Mouse (Mus musculus) spleen, adult 2 months (tissue): ENCODE measurements around the gene Swt1. TPM values are rescaled to one million over a fixed set of nuclear protein-coding genes. Genes with fewer than 3 reads are reported as not detected.
"Not testable (repeated sequence)": the region's sequence is repeated elsewhere in the genome, so short reads cannot be mapped to it uniquely, and the experiment has no call there.

Experiments used
- DNase-seq, 2 experiments: peaks; one replicate each; pipeline versions ENCODE4 v3.0.0 to v3.0.0-alpha.2; 2012 to 2021; ENCODE audit warnings: low spot score in 2 of 2, low read depth in 1 of 2
- H3K27ac ChIP-seq: fragments of 200-500 bp; 2 replicates; pipeline ENCODE4 v1.5.1; 2012; ENCODE audit warnings: low read length, inconsistent platforms; ENCODE audit not compliant: insufficient read depth
- H3K27me3 ChIP-seq: fragments of 200-500 bp; 2 replicates; pipeline ENCODE4 v1.6.1; 2012; ENCODE audit warnings: mild to moderate bottlenecking, moderate library complexity, low read length, inconsistent platforms; ENCODE audit not compliant: control insufficient read depth, insufficient read depth
- H3K36me3 ChIP-seq: fragments of 200-500 bp; 2 replicates; pipeline ENCODE4 v1.6.1; 2012; ENCODE audit warnings: mild to moderate bottlenecking, low read length, inconsistent platforms; ENCODE audit not compliant: control insufficient read depth, insufficient read depth
- H3K4me1 ChIP-seq: fragments of 200-500 bp; 2 replicates; pipeline ENCODE4 v1.6.1; 2011; ENCODE audit warnings: inconsistent platforms; ENCODE audit not compliant: control insufficient read depth, insufficient read depth, insufficient read length
- H3K4me3 ChIP-seq: fragments of 200-500 bp; 2 replicates; pipeline ENCODE4 v1.5.1; 2011; ENCODE audit warnings: mild to moderate bottlenecking, inconsistent platforms; ENCODE audit not compliant: insufficient read depth, insufficient read length; ENCODE audit errors: extremely low read depth
- CTCF ChIP-seq: fragments of 200-500 bp; IDR thresholded peaks from 2 replicates; pipeline ENCODE4 v1.5.1; 2011; ENCODE audit warnings: mild to moderate bottlenecking, inconsistent platforms; ENCODE audit not compliant: insufficient read depth, insufficient read length, insufficient replicate concordance; ENCODE audit errors: extremely low read depth
- POLR2A ChIP-seq: fragments of 200-500 bp; IDR thresholded peaks from 2 replicates; pipeline ENCODE4 v1.6.1; 2011; ENCODE audit warnings: low read depth, low read length, inconsistent platforms
- WGBS: fragments of 180-500 bp; shearing (Covaris S2); methylation state at CpG from one replicate; pipeline ENCODE4 v1.1.7; 2018; 5-methylcytosine and 5-hydroxymethylcytosine counted together
- polyA plus RNA-seq: library from polyadenylated mRNA; depleted of rRNA; stranded (reverse); fragments of >200 nt; gene quantifications from 2 replicates; pipeline ENCODE4 v1.2.3, GENCODE M21; 2012

Gene Swt1
- polyA plus RNA-seq, 1 experiment: 4.1 TPM

DNA sequence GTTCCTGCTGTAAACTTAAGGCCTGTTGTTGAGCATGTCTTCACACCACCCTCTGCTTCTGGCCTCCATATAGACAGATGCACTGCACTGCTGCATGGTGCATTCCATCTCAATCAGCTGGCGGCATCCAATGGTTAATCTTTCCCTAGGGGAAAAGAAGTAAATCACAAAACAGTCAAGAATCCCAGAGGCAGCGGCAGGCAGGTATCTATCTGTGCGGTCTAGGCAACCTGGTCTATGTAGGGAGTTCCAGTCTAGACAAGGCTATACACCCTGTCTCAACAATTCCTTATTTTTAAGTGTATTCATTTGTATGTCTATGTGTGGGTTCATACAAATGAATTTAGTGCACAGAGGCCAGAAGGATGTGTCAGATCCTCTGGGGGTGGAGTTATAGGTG lies 59.8 kb downstream of the Swt1 start:
- no peak overlapping the region for H3K27ac ChIP-seq
- H3K4me1 ChIP-seq: peaks cover 6% of the 10 kb centered on the region; the same call in 1 of the 2 replicates
- H3K4me3 ChIP-seq: no peak overlapping the region
- H3K27me3 ChIP-seq: no peaks in the 10 kb centered on the region
- no peak for DNase-seq
- H3K36me3 ChIP-seq: peaks cover 7% of the 10 kb centered on the region; the same call in 1 of the 2 replicates
- TF ChIP-seq CTCF: no peak
- no peak for TF ChIP-seq POLR2A
- WGBS: 95% methylated on average over 3 of the region's 3 CpGs

DNA sequence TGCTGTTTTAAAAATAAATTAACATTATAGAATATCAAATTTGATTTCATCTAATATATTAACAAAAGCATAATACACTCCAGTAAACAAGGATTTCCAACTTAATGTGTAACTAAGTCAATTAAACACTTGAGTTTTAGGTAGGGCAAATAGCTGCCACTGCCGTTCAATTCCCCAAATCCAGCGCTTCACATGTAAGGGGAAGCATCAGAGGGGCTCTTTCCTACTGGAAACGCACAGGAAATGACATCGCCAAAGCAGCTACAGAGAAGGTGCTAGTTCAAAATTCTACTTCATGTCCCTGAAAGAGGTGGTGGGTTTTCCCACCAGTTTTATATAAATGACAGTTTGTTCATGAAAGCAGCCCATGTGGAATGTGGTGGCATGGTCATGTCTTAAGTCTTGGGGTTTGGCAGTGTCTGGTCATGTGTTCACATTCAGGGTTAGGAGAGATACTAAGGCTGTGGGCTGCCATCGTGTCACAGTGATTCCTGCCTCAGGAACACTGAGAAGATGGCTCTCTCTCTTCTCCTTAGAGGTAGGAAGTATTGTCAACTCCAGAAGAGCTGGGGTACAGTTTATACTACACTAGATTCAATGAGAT lies 60.4 kb downstream of the Swt1 start:
- H3K27me3 ChIP-seq: no peaks in the 10 kb centered on the region
- no peak for DNase-seq
- H3K4me3 ChIP-seq: no peak overlapping the region
- WGBS: 93% methylated on average over 5 of the region's 5 CpGs
- H3K36me3 ChIP-seq: peaks cover 12% of the 10 kb centered on the region
- no peak for TF ChIP-seq CTCF
- no peak for TF ChIP-seq POLR2A
- H3K27ac ChIP-seq: no peak overlapping the region
- peaks cover 6% of the 10 kb centered on the region; the same call in 1 of the 2 replicates for H3K4me1 ChIP-seq

- WGBS: 92% methylated on average over 8 of the region's 8 CpGs
- TF ChIP-seq POLR2A (no peak), CTCF (no peak)
- no peaks in the 10 kb centered on the region for H3K27me3 ChIP-seq
- H3K4me1 ChIP-seq: peaks cover 6% of the 10 kb centered on the region; the same call in 1 of the 2 replicates
- peaks cover 13% of the 10 kb centered on the region for H3K36me3 ChIP-seq
- no peak for DNase-seq
- no peak overlapping the region for H3K27ac ChIP-seq
- no peak overlapping the region for H3K4me3 ChIP-seq
Measured at GRCm38 (mm10) chr1:151366944-151367605, 61.2 kb downstream of the Swt1 start.

- DNase-seq: no peak
- Histone ChIP-seq H3K4me1 (no peaks in the 10 kb centered on the region), H3K36me3 (peaks cover 46% of the 10 kb centered on the region), H3K27ac (no peak overlapping the region), H3K27me3 (no peaks in the 10 kb centered on the region), H3K4me3 (no peak overlapping the region)
- WGBS: 94% methylated on average over 3 of the region's 3 CpGs
- TF ChIP-seq CTCF (no peak), POLR2A (no peak)
Measured at GRCm38 (mm10) chr1:151359374-151359773, 68.9 kb downstream of the Swt1 start.

GRCm38 (mm10) chr1:151355994-151356393 lies 72.3 kb downstream of the Swt1 start:
- WGBS: 92% methylated on average over 5 of the region's 5 CpGs
- Histone ChIP-seq H3K27me3 (no peaks in the 10 kb centered on the region), H3K27ac (no peak overlapping the region), H3K4me1 (no peaks in the 10 kb centered on the region), H3K4me3 (no peak overlapping the region), H3K36me3 (peaks cover 45% of the 10 kb centered on the region)
- no peak for DNase-seq
- TF ChIP-seq CTCF (no peak), POLR2A (no peak)

DNA sequence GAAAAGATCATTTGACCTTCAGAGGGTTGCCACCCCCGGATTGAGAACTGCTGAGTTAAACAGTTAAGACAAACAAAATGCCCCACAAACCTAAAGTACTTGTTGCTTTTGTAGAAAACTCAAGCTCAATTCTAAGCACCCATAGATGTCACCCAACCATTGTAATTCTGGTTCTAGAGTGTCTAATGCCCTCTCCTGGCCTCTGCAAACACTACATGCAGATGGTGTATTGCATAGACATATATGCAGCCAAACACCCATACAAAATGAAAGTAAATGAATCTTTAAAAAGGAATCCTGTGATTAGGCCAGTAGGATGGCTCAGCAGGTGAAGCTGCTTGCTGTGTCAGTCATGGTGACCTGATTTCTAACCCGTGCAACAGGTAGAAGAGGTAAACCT lies 75.3 kb downstream of the Swt1 start:
- 0 out of 2 replicates have a peak, but pooled peaks cover 3% of the 10 kb centered on the region for H3K4me1 ChIP-seq
- TF ChIP-seq POLR2A (no peak), CTCF (no peak)
- 93% methylated on average over 2 of the region's 2 CpGs for WGBS
- H3K27ac ChIP-seq: no peak overlapping the region
- H3K36me3 ChIP-seq: peaks cover 35% of the 10 kb centered on the region
- H3K27me3 ChIP-seq: no peaks in the 10 kb centered on the region
- DNase-seq: peak; percentile 56 to 58
- H3K4me3 ChIP-seq: no peak overlapping the region

DNA sequence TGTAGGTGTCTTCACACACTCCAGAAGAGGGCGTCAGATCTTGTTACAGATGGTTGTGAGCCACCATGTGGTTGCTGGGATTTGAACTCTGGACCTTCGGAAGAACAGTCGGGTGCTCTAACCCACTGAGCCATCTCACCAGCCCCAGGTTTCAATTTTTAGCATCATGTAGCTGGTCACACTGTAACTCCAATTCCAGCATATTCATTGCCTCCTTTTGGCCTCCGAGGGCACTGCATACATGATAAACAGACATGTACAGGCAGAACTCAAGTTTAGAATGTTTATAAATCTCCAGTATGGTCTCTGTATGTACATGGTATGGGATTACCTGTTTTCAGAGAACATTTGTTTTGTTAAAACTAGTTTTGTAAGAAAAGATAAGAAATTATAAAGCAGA lies 80.0 kb downstream of the Swt1 start:
- WGBS: 66% methylated on average over 4 of the region's 4 CpGs
- peaks cover 16% of the 10 kb centered on the region for H3K36me3 ChIP-seq
- H3K4me3 ChIP-seq, H3K27me3 ChIP-seq, H3K4me1 ChIP-seq, DNase-seq, H3K27ac ChIP-seq: not testable (repeated sequence)
